ENCODE assay signal across 1 mouse cellular context in genomic region chr2:36152401-36152800, GRCm38 (mm10). TPM values are rescaled to one million over a fixed set of nuclear protein-coding genes. Genes with fewer than 3 reads are reported as not detected.
"Had no signal": no experiment of that assay in that cellular context is flagged by ENCODE, and none has a peak within 500 bp of the region (broad histone marks: within the 10 kb centered on the region; RNA-seq: fewer than 3 reads in every experiment).

No protein-coding gene starts in this region.

RNA-seq across cellular contexts. Expression of gene Lhx6, which starts 47.2 kb away (rescaled TPM):
- polyA plus RNA-seq: erythroblast, embryonic 14.5 days had no signal
